8 mouse cellular contexts compared by ENCODE assay signal in genomic region chr5:67647568-67647967, GRCm38 (mm10). TPM values are rescaled to one million over a fixed set of nuclear protein-coding genes. Genes with fewer than 3 reads are reported as not detected.
DNase-seq lines count a peak whose midpoint lies in the region; ATAC-seq and TF ChIP-seq lines count a peak whose summit lies in the region.

No protein-coding gene starts in this region.

- H3K4me2 ChIP-seq in limb, embryonic 11.5 days (ENCODE audit: low read depth, severe bottlenecking), result no peak overlapping the region
- no peak overlapping the region for H3K4me2 ChIP-seq in lung, postnatal 0 days (replicated peaks; ENCODE audit: low read depth, low read length)

- no peak overlapping the region for H3K9ac ChIP-seq in limb, embryonic 11.5 days (ENCODE audit: low read length)
- no peak overlapping the region for H3K9ac ChIP-seq in lung, postnatal 0 days (replicated peaks; ENCODE audit: low read depth)

- no peak overlapping the region for H3K27ac ChIP-seq in cerebellum, adult 2 months (ENCODE audit: insufficient read depth, low read length)
- no peak overlapping the region for H3K27ac ChIP-seq in limb, embryonic 11.5 days (replicated peaks; ENCODE audit: low read depth, low read length)
- H3K27ac ChIP-seq in limb, embryonic 10.5 days, result no peak overlapping the region
- H3K27ac ChIP-seq in lung, postnatal 0 days (ENCODE audit: low read length), result no peak overlapping the region

- ATAC-seq in limb, embryonic 11.5 days (ENCODE audit: insufficient number of reproducible peaks, low FRiP score, low TSS enrichment, low read depth), result no peak
- 0 out of 2 replicates have a peak, but pooled peaks have one; percentile 21 for ATAC-seq in lung, postnatal 0 days

- H3K27me3 ChIP-seq in cerebellum, adult 2 months (ENCODE audit: control insufficient read depth, insufficient read depth, low read length), result no peaks in the 10 kb centered on the region
- H3K27me3 ChIP-seq in limb, embryonic 11.5 days (ENCODE audit: control insufficient read depth, insufficient read depth, low read length), result no peaks in the 10 kb centered on the region
- H3K27me3 ChIP-seq in limb, embryonic 10.5 days (ENCODE audit: low read depth, poor library complexity, severe bottlenecking), result peaks cover 17% of the 10 kb centered on the region; the same call in 1 of the 2 replicates
- no peaks in the 10 kb centered on the region for H3K27me3 ChIP-seq in lung, postnatal 0 days (replicated peaks; ENCODE audit: insufficient read depth, low read length)

- H3K4me3 ChIP-seq in cerebellum, adult 2 months (replicated peaks; ENCODE audit: insufficient read depth, low read depth, low read length), result no peak overlapping the region
- H3K4me3 ChIP-seq in limb, embryonic 11.5 days (ENCODE audit: low read depth, low read length), result no peak overlapping the region
- H3K4me3 ChIP-seq in limb, embryonic 10.5 days, result no peak overlapping the region
- no peak overlapping the region for H3K4me3 ChIP-seq in lung, postnatal 0 days (ENCODE audit: low read depth, low read length)

- TF ChIP-seq CTCF in cerebellum, adult 2 months (IDR thresholded peaks at IDR 0.05; ENCODE audit: borderline replicate concordance, insufficient read depth, low read depth, low read length), result peak; percentile 35; the same call in 1 of the 2 replicates
- peak; percentile 66 for TF ChIP-seq CTCF in lung, postnatal 0 days (IDR thresholded peaks at IDR 0.05)

- H3K36me3 ChIP-seq in limb, embryonic 11.5 days (ENCODE audit: control insufficient read depth, insufficient read depth, low read length), result no peaks in the 10 kb centered on the region
- no peaks in the 10 kb centered on the region for H3K36me3 ChIP-seq in limb, embryonic 10.5 days
- peaks cover 4% of the 10 kb centered on the region; the same call in 1 of the 2 replicates for H3K36me3 ChIP-seq in lung, postnatal 0 days (ENCODE audit: insufficient read depth, low read length)

- no peaks in the 10 kb centered on the region for H3K9me3 ChIP-seq in limb, embryonic 11.5 days (ENCODE audit: control insufficient read depth, low read length)
- no peaks in the 10 kb centered on the region for H3K9me3 ChIP-seq in limb, embryonic 10.5 days (replicated peaks)
- H3K9me3 ChIP-seq in lung, postnatal 0 days (ENCODE audit: low read length), result no peaks in the 10 kb centered on the region

- no peaks in the 10 kb centered on the region for H3K4me1 ChIP-seq in cerebellum, adult 2 months (ENCODE audit: control insufficient read depth, insufficient read depth, low read length)
- peaks cover 14% of the 10 kb centered on the region for H3K4me1 ChIP-seq in limb, embryonic 11.5 days (ENCODE audit: control insufficient read depth, insufficient read depth, low read length)
- peaks cover 18% of the 10 kb centered on the region for H3K4me1 ChIP-seq in limb, embryonic 10.5 days
- no peaks in the 10 kb centered on the region for H3K4me1 ChIP-seq in lung, postnatal 0 days (ENCODE audit: insufficient read depth, low read depth, low read length)

- peak in 1 of 2 experiments; percentile 18 for DNase-seq in cerebellum, adult 2 months
- no peak for DNase-seq in cerebellum, adult 9-10 months
- peak; percentile 53 for DNase-seq in limb, embryonic 11.5 days (ENCODE audit: low spot score)
- DNase-seq in limb, embryonic 10.5 days (ENCODE audit: low spot score), result no peak
- peak; percentile 12 for DNase-seq in c-Kit-positive CD71-negative TER-119-negative erythroid progenitor cells, embryonic 14.5 days (ENCODE audit: low read depth)
- peak; percentile 34 for DNase-seq in lung, postnatal 0 days (ENCODE audit: low spot score)
- no peak for DNase-seq in neural tube, embryonic 10.5 days (ENCODE audit: extremely low spot score, low spot score)
- no peak for DNase-seq in urinary bladder, postnatal 36 days (ENCODE audit: low spot score in 2 of 2)

- no peak for TF ChIP-seq EP300 in lung, postnatal 0 days (IDR thresholded peaks at IDR 0.05)

- TF ChIP-seq POLR2A in cerebellum, adult 2 months (IDR thresholded peaks at IDR 0.05; ENCODE audit: borderline replicate concordance, insufficient read depth, low read length), result no peak

- 78% methylated on average over 21 of the region's 21 CpGs for WGBS in cerebellum, adult 2 months
- WGBS in limb, embryonic 11.5 days, result 80% methylated on average over 21 of the region's 21 CpGs
- WGBS in limb, embryonic 10.5 days, result 80% methylated on average over 21 of the region's 21 CpGs
- WGBS in lung, postnatal 0 days, result 83% methylated on average over 21 of the region's 21 CpGs

RNA-seq across cellular contexts. Expression of gene Shisa3, which starts 39.9 kb away (rescaled TPM):
- 0.27 and 0.38 TPM in 2 replicates for polyA plus RNA-seq in cerebellum, adult 2 months (2012; rRNA removed)
- polyA plus RNA-seq in limb, embryonic 11.5 days (2014; fragmentation: Nextera tagmentation; extraction: Ambion mirVana), result 5.0 and 6.8 TPM in 2 replicates
- 4.8 and 5.2 TPM in 2 replicates for polyA plus RNA-seq in limb, embryonic 10.5 days (2016; fragmentation: Nextera tagmentation; extraction: Ambion mirVana)
- 1.9 TPM in 2 replicates for polyA plus RNA-seq in lung, postnatal 0 days (2015; fragmentation: Nextera tagmentation; extraction: Ambion mirVana)

Comparison
In these comparisons a context has a peak if more than half of its experiments do, and no peak if none do; other contexts are left out.
1. DNase-seq: peak in limb, embryonic 11.5 days (single experiment), c-Kit-positive CD71-negative TER-119-negative erythroid progenitor cells, embryonic 14.5 days (single experiment) and lung, postnatal 0 days (single experiment); none in cerebellum, adult 9-10 months (single experiment), limb, embryonic 10.5 days (single experiment), neural tube, embryonic 10.5 days (single experiment) and urinary bladder, postnatal 36 days (0 of 2).